Mouse (Mus musculus): ENCODE results near the gene Ablim1.

Gene Ablim1

GRCm38 (mm10) chr19:57298006-57298405, 16.7 kb downstream of the Ablim1 start:
- no peak for TF ChIP-seq GATA4 (IDR thresholded peaks at IDR 0.05; ENCODE audit: insufficient replicate concordance, low read length)

GRCm38 (mm10) chr19:57297447-57297846, 17.3 kb downstream of the Ablim1 start:
- TF ChIP-seq GATA4 (IDR thresholded peaks at IDR 0.05; ENCODE audit: insufficient replicate concordance, low read length): no peak

GRCm38 (mm10) chr19:57296539-57296938, 18.2 kb downstream of the Ablim1 start:
- TF ChIP-seq GATA4 (IDR thresholded peaks at IDR 0.05; ENCODE audit: insufficient replicate concordance, low read length): no peak

- TF ChIP-seq GATA4 (IDR thresholded peaks at IDR 0.05; ENCODE audit: insufficient replicate concordance, low read length): no peak
Measured at GRCm38 (mm10) chr19:57295521-57295920, 19.2 kb downstream of the Ablim1 start.

DNA sequence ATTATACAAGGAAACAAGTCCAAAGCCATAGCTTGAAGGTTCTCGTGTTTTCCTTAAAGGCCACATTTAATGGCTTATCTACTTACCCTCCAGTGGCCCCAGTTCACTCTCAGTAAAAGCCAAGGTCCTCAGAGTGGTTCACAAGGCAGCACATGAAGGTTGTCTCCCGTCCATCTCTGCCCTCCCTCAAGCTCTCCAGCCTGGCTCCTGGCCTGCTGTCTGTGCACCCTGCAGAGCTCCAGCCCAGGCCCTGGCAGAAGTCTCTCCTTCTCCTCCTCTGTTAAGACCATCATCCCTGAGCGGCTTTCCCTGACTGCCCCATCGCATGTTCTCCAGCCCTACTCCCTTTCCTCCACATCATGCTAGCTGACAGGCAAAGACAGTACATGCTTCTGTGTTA, 20.4 kb downstream of the Ablim1 start:
- TF ChIP-seq GATA4 (IDR thresholded peaks at IDR 0.05; ENCODE audit: insufficient replicate concordance, low read length): no peak

DNA sequence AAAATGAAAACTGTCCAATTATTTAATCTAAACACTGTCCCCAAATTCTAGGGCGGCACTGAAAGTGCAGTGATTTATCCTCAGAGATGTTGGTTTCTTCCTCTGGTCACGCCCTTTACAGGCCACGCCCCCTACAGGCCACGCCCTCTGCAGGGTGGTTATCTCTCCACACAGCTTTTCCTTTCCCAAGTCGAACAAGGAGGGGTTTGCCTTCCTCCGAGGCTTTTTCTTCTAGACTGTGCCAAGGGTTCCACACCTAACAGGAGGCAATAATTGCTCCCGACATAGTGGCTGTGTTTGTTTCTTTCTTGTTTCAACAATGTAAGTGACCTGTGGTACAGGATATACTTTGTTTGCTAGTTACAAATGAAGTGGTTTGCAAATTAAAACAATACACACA, 21.0 kb downstream of the Ablim1 start:
- no peak for TF ChIP-seq GATA4 (IDR thresholded peaks at IDR 0.05; ENCODE audit: insufficient replicate concordance, low read length)

DNA sequence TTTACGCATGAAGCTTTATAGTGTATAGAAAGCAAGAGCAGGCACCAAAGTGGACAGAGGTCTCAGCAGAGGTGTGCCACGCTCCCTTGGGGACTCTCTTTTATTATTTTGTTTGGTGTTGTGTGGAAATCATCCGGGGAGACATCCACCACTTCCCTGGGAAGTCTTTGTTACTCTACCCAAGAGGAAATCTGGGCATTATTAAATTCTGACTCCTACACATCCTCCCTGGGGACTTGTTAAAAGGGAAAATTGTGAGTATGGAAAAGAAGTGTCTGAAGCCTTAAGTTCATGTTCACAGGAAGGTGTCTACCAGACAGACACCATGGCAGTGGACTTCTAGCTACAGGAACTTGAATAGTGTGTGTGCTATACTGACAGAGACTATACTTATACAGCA, 31.4 kb downstream of the Ablim1 start:
- TF ChIP-seq GATA4 (IDR thresholded peaks at IDR 0.05; ENCODE audit: insufficient replicate concordance, low read length): no peak

GRCm38 (mm10) chr19:57282642-57283041, 32.1 kb downstream of the Ablim1 start:
- no peak for TF ChIP-seq GATA4 (IDR thresholded peaks at IDR 0.05; ENCODE audit: insufficient replicate concordance, low read length)

DNA sequence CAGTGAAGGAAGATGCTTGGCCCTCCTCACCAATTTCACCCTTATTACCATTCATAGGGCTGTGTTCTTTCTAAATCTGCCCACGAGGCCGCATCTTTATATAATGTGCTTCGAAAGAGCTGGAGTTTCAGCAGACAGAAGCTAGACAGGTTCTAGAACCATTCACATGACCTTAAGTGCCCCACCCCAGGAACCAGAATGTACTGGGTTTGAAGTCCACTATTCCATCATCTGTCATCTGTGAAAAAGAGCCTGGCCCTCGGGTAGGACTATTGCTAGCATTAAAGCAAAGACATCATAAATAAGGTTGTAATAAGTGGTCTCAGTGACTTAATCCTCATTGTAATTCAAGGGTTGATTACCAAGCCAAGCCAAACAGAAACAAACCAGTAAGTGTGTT, 35.1 kb downstream of the Ablim1 start:
- TF ChIP-seq GATA4 (IDR thresholded peaks at IDR 0.05; ENCODE audit: insufficient replicate concordance, low read length): no peak

GRCm38 (mm10) chr19:57278263-57278662, 36.5 kb downstream of the Ablim1 start:
- TF ChIP-seq GATA4 (IDR thresholded peaks at IDR 0.05; ENCODE audit: insufficient replicate concordance, low read length): no peak

DNA sequence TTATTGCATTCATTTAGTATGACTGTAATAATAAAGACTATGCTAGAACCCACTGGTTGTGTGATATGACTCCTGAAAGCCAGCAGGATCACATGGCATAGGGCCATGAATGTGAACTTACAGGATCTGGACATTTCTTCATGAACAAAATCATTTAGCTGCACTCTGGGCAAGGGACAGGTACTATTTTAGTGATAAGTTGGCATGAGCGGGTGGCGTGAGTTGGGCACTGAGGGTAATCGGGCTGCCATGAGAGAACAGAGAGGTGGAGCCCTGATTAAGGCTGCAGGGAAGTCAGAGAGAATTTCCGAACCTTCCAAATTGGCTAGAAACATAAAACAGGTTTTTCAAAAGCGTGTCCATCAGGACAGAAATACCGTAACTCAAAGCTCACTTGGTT, 37.7 kb downstream of the Ablim1 start:
- TF ChIP-seq GATA4 (IDR thresholded peaks at IDR 0.05; ENCODE audit: insufficient replicate concordance, low read length): no peak

DNA sequence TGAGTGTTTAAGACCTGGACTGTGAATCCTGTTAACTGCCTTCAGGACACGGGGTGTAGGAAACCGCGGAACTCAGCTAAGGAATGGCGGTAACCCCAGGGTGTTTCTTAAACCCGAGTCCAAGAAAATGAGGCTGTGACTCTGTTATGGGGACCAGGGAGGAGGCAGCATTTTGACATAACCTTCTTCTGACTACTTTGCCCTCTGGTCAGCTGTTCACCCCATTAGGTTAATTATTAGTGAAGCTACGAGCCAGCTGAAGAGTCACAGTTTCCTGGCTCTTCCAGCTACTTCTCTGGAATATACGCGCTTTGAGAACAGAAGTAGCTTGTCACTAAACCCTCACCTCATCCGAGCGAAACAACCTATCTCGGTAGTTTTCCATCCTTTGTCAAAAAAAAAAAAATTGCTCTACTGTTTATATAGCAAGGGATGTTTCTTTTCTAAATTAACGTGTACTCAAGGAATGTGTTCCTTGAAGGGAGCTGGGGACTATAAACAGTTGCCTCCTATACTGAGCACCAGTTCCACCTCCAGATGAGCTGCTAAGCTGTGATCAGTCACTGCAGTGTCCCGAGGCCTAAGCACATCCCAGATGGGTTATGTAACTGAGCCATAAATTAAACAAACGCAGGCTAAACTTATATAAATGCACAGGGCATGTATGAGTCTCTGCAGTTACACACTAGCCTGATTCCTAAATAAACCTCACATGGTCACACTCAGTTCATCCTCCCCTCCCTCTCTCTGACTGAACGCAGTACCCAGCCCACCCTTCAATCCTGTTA, 39.4 kb downstream of the Ablim1 start:
- TF ChIP-seq GATA4 (IDR thresholded peaks at IDR 0.05; ENCODE audit: insufficient replicate concordance, low read length): no peak

DNA sequence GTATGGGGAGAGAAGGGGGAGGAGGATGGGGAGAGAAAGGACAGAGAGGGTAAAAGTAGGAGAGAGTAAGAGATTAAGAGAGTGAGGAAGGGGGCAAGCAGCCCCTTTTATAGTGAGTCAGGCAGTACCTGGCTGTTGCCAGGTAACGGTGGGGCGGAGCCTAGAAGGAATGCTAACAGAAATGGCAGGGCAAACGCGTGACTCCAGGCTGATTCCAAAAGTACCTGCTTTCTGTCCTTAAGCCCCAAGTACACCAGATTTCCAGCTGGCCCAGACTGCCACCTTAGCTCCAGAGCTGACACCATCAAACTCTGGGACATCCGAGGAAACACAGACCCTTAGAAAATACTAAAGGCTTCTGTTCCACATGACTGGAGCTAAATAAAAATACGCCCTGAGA, 40.0 kb downstream of the Ablim1 start:
- TF ChIP-seq GATA4 (IDR thresholded peaks at IDR 0.05; ENCODE audit: insufficient replicate concordance, low read length): no peak

GRCm38 (mm10) chr19:57274286-57274685, 40.4 kb downstream of the Ablim1 start:
- TF ChIP-seq GATA4 (IDR thresholded peaks at IDR 0.05; ENCODE audit: insufficient replicate concordance, low read length): no peak

DNA sequence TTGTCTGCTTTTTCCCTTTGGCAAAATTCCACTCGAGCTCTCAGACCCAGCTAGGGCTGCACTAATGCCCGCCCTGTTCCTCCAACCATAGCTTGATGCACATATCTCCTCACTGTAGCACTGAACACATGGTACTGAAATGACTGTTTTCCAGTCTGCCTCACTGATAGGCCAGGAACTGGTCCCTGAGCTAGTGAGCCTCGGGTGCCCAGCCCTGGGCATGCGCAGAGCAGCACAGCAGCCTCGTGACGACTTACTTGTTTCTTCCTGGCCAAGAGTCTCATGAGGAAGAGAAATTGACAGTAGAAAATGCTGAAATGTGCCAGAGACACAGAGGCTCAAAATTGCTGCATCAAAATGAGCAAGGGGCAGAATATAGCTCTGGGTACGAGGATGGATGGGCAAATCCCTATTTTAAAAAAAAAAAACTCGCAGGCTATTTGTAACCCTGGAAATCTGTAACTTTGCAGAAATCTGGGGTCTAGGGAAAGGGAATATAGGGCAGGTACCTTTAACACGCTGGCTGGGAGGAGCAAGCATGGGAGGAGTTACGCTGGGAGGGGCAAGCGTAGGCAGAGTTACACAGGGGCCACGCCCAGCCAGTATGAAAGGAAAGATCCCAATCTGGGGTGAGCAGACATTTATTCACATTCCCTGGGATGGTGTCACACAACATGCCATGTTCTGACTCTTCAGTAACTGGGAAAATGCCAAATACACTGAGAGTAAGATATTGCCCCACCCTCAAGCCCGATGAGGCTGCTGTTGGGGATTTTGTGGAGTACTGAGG, 41.7 kb downstream of the Ablim1 start:
- peak; percentile 70; the same call in 1 of the 2 replicates for TF ChIP-seq GATA4 (IDR thresholded peaks at IDR 0.05; ENCODE audit: insufficient replicate concordance, low read length)

GRCm38 (mm10) chr19:57271757-57272156, 43.0 kb downstream of the Ablim1 start:
- TF ChIP-seq GATA4 (IDR thresholded peaks at IDR 0.05; ENCODE audit: insufficient replicate concordance, low read length): no peak
